Comparison of ENCODE assay signal across 27 mouse cellular contexts in genomic region chr4:91244554-91244953, GRCm38 (mm10).
A peak's percentile ranks its signal among the peaks of the same experiment; 100 is the strongest.
DNase-seq lines count a peak whose midpoint lies in the region; ATAC-seq and TF ChIP-seq lines count a peak whose summit lies in the region.
"Had no signal": no experiment of that assay in that cellular context is flagged by ENCODE, and none has a peak within 500 bp of the region (broad histone marks: within the 10 kb centered on the region; RNA-seq: fewer than 3 reads in every experiment).

No protein-coding gene starts in this region.

- H3K4me3 ChIP-seq in layer of hippocampus, adult 2 months, result no peak overlapping the region
- no peak overlapping the region for H3K4me3 ChIP-seq in forebrain, embryonic 16.5 days (replicated peaks; ENCODE audit: low read length)
- H3K4me3 ChIP-seq in lung, postnatal 0 days (ENCODE audit: low read depth, low read length), result no peak overlapping the region
- H3K4me3 ChIP-seq: erythroblast, embryonic 14.5 days; gastrocnemius, adult 2 months; heart, adult 2 months; heart, embryonic 12.5 days; intestine, embryonic 15.5 days; limb, embryonic 13.5 days; lung, embryonic 15.5 days; midbrain, embryonic 12.5 days; myocyte; neural tube, embryonic 13.5 days; stomach, embryonic 15.5 days had no signal

- ATAC-seq in forebrain, embryonic 16.5 days, result peak; percentile 54
- ATAC-seq in lung, postnatal 0 days, result no peak
- ATAC-seq: CD4-positive, CD25-positive, alpha-beta regulatory T cell, adult 4 months; intestine, embryonic 15.5 days had no signal

- WGBS in forebrain, embryonic 16.5 days, result 64% methylated on average over 9 of the region's 9 CpGs
- 58% methylated on average over 9 of the region's 9 CpGs for WGBS in lung, postnatal 0 days

- H3K36me3 ChIP-seq in forebrain, embryonic 16.5 days (ENCODE audit: control insufficient read depth, insufficient read depth), result peaks cover 3% of the 10 kb centered on the region
- H3K36me3 ChIP-seq in lung, postnatal 0 days (ENCODE audit: insufficient read depth, low read length), result no peaks in the 10 kb centered on the region
- H3K36me3 ChIP-seq: heart, embryonic 12.5 days; intestine, embryonic 15.5 days; limb, embryonic 13.5 days; lung, embryonic 15.5 days; stomach, embryonic 15.5 days had no signal

- TF ChIP-seq CTCF in layer of hippocampus, adult 2 months (conservative IDR thresholded peaks at IDR 0.05), result no peak
- no peak for TF ChIP-seq CTCF in brain, embryonic 14.5 days (IDR thresholded peaks at IDR 0.05; ENCODE audit: borderline replicate concordance, extremely low read depth, insufficient read depth, insufficient read length)
- TF ChIP-seq CTCF in lung, postnatal 0 days (IDR thresholded peaks at IDR 0.05), result no peak

- no peaks in the 10 kb centered on the region for H3K9me3 ChIP-seq in forebrain, embryonic 16.5 days (ENCODE audit: control insufficient read depth, low read length)
- H3K9me3 ChIP-seq in lung, postnatal 0 days (ENCODE audit: low read length), result no peaks in the 10 kb centered on the region
- H3K9me3 ChIP-seq: heart, embryonic 12.5 days; intestine, embryonic 15.5 days; limb, embryonic 13.5 days; lung, embryonic 15.5 days; midbrain, embryonic 12.5 days; neural tube, embryonic 13.5 days; stomach, embryonic 15.5 days had no signal

- H3K4me2 ChIP-seq in forebrain, embryonic 16.5 days (ENCODE audit: low read length), result no peak overlapping the region
- no peak overlapping the region for H3K4me2 ChIP-seq in lung, postnatal 0 days (replicated peaks; ENCODE audit: low read depth, low read length)
- H3K4me2 ChIP-seq: heart, embryonic 12.5 days; intestine, embryonic 15.5 days; limb, embryonic 13.5 days; liver, embryonic 11.5 days; lung, embryonic 15.5 days; midbrain, embryonic 12.5 days; neural tube, embryonic 13.5 days; stomach, embryonic 15.5 days had no signal

- H3K4me1 ChIP-seq in forebrain, embryonic 16.5 days (replicated peaks; ENCODE audit: control insufficient read depth, insufficient read depth, low read length), result peaks cover 14% of the 10 kb centered on the region
- H3K4me1 ChIP-seq in lung, postnatal 0 days (ENCODE audit: insufficient read depth, low read depth, low read length), result no peaks in the 10 kb centered on the region
- H3K4me1 ChIP-seq: intestine, embryonic 15.5 days; limb, embryonic 13.5 days; lung, embryonic 15.5 days; neural tube, embryonic 13.5 days; stomach, embryonic 15.5 days had no signal

- intact Hi-C loops in heart, postnatal 25 days (cut with DNase I), result no loop called here

- peak overlapping the region; percentile 43; the same call in 1 of the 2 replicates for H3K27ac ChIP-seq in layer of hippocampus, adult 2 months
- peak overlapping the region; percentile 77 for H3K27ac ChIP-seq in forebrain, embryonic 16.5 days (ENCODE audit: low read length)
- no peak overlapping the region for H3K27ac ChIP-seq in lung, postnatal 0 days (ENCODE audit: low read length)
- H3K27ac ChIP-seq: gastrocnemius, adult 2 months; heart, adult 2 months; intestine, embryonic 15.5 days; limb, embryonic 13.5 days; lung, embryonic 15.5 days; midbrain, embryonic 12.5 days; neural tube, embryonic 13.5 days; stomach, embryonic 15.5 days had no signal

- no peaks in the 10 kb centered on the region for H3K27me3 ChIP-seq in forebrain, embryonic 16.5 days (replicated peaks; ENCODE audit: control insufficient read depth, insufficient read depth, low read length)
- no peaks in the 10 kb centered on the region for H3K27me3 ChIP-seq in lung, postnatal 0 days (replicated peaks; ENCODE audit: insufficient read depth, low read length)
- H3K27me3 ChIP-seq: heart, embryonic 12.5 days; intestine, embryonic 15.5 days; limb, embryonic 13.5 days; lung, embryonic 15.5 days; midbrain, embryonic 12.5 days; neural tube, embryonic 13.5 days; stomach, embryonic 15.5 days had no signal

- no peak for TF ChIP-seq POLR2A in brain, embryonic 14.5 days (IDR thresholded peaks at IDR 0.05; ENCODE audit: borderline replicate concordance, extremely low read depth, insufficient read depth, insufficient read length, poor library complexity, severe bottlenecking)

- no peak overlapping the region for H3K9ac ChIP-seq in forebrain, embryonic 16.5 days (replicated peaks; ENCODE audit: low read depth, low read length)
- H3K9ac ChIP-seq in lung, postnatal 0 days (replicated peaks; ENCODE audit: low read depth), result no peak overlapping the region
- H3K9ac ChIP-seq: heart, embryonic 12.5 days; intestine, embryonic 15.5 days; limb, embryonic 13.5 days; lung, embryonic 15.5 days; midbrain, embryonic 12.5 days; neural tube, embryonic 13.5 days; stomach, embryonic 15.5 days had no signal

- no peak for TF ChIP-seq EP300 in lung, postnatal 0 days (IDR thresholded peaks at IDR 0.05)

- DNase-seq in heart, adult 11 months, result peak; percentile 48
- no peak for DNase-seq in heart, postnatal 25 days (ENCODE audit: low spot score)
- no peak for DNase-seq in layer of hippocampus, adult 2 months (ENCODE audit: low spot score in 2 of 2)
- DNase-seq in layer of hippocampus, adult 11-12 months (ENCODE audit: low spot score), result no peak
- peak; percentile 44 for DNase-seq in brain, embryonic 14.5 days (ENCODE audit: low read depth)
- DNase-seq in lung, postnatal 0 days (ENCODE audit: low spot score), result no peak
- DNase-seq: adrenal gland, postnatal 14 days; cerebellum, adult 18-20 months; cerebellum, postnatal 10 days; gastrocnemius, adult 2 months; gastrocnemius, postnatal 36 days; heart, adult 2 months; kidney, adult 2 months; lung, postnatal 36 days; right cerebral cortex, postnatal 25 days had no signal

Comparison
In these comparisons a context has a peak if more than half of its experiments do, and no peak if none do; other contexts are left out.
1. DNase-seq: peak in heart, adult 11 months (single experiment) and brain, embryonic 14.5 days (single experiment); none in heart, postnatal 25 days (single experiment), layer of hippocampus, adult 2 months (0 of 2), layer of hippocampus, adult 11-12 months (single experiment) and lung, postnatal 0 days (single experiment).